Mouse (Mus musculus): Measurements from ENCODE around the gene Styx. TPM values are rescaled to one million over a fixed set of nuclear protein-coding genes. Genes with fewer than 3 reads are reported as not detected.
"Not testable (repeated sequence)": the region's sequence is repeated elsewhere in the genome, so short reads cannot be mapped to it uniquely, and the experiment has no call there.

Styx gene
- polyA plus RNA-seq, 1 experiment from 2014 or later: 58.4 TPM

DNA sequence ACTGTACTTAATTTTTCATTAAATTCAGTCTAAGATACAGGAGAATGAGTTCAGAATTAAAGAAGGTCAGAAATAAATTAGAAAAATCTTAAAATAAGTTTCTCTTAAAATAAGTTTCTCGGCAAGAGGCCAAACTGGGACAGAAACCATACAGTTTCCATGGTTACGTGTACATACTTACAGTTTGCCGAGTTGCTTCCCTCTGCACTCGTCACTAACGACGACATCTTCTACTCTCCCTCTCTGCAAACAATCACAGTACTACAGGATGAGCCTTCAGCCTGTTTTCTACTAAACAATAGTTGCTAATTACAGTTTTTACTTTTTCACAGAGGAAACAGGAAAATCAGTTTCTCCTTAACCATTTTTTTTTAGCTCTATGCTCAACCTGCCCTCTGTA is 29.9 kb downstream of the Styx start:
- ATAC-seq (ENCODE audit: low FRiP score): no peak
- H3K27me3 ChIP-seq: no peaks in the 10 kb centered on the region
- no peak overlapping the region for H3K4me2 ChIP-seq (replicated peaks)
- no peak overlapping the region for H3K9ac ChIP-seq
- peaks cover 18% of the 10 kb centered on the region; the same call in 1 of the 2 replicates for H3K36me3 ChIP-seq
- H3K9me3 ChIP-seq (replicated peaks): no peaks in the 10 kb centered on the region
- WGBS: 92% methylated on average over 6 of the region's 6 CpGs
- no peak overlapping the region for H3K4me3 ChIP-seq
- H3K27ac ChIP-seq: no peak overlapping the region
- no peaks in the 10 kb centered on the region for H3K4me1 ChIP-seq

DNA sequence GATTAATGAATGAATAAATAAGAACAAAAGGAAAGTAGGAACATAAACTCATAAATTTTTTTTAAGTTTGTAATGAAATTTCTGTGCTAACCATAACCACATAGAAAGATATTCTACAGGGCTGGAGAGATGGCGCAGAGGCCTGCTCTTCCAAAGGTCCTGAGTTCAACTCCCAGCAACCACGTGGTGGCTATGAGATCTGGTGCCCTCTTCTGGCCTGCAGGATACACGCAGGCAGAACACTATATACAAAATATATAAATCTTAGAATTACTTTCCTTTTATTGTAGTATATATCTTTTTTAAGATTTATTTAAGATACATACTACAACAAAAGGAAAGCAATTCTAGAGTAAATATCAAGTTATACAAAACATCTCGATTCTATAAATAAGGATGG is 32.0 kb downstream of the Styx start:
- WGBS: 85% methylated on average over 4 of the region's 4 CpGs
- Histone ChIP-seq H3K36me3 (peaks cover 18% of the 10 kb centered on the region; the same call in 1 of the 2 replicates), H3K27me3 (no peaks in the 10 kb centered on the region), H3K9me3 (replicated peaks) (no peaks in the 10 kb centered on the region), H3K27ac (no peak overlapping the region), H3K4me3 (no peak overlapping the region), H3K4me2 (replicated peaks) (no peak overlapping the region), H3K4me1 (peaks cover 8% of the 10 kb centered on the region), H3K9ac (no peak overlapping the region)
- ATAC-seq (ENCODE audit: low FRiP score): no peak

- WGBS: 92% methylated on average over 2 of the region's 2 CpGs
These were observed 34.7 kb downstream of the Styx start for GRCm38 (mm10) chr14:45385596-45385995.

DNA sequence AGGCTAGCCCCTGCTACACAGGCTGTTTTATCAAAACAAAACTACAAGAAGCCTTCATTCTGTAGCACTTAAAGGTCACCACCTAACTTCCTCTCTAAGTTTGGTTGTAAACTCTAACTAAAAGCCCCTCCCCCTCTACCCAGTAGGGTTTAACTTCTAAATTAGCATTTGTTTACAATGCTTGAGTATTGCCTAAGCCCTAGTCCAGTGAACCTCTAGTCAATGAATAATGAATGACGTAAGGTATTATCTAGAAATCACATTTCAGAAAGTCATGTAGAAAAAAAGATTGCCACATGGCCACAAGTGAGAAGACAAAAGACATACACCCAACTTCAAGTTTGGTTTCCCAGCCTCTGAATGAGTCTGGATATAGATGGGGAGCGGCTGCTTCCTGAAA is 36.6 kb downstream of the Styx start:
- Histone ChIP-seq H3K9ac (no peak overlapping the region), H3K4me2 (replicated peaks) (peak overlapping the region; percentile 77), H3K4me3 (peak overlapping the region; percentile 83), H3K9me3 (replicated peaks) (no peaks in the 10 kb centered on the region), H3K27me3 (no peaks in the 10 kb centered on the region), H3K27ac (no peak overlapping the region), H3K36me3 (no peaks in the 10 kb centered on the region), H3K4me1 (peaks cover 9% of the 10 kb centered on the region)
- WGBS: 19% methylated on average over 2 of the region's 2 CpGs
- no peak for ATAC-seq (ENCODE audit: low FRiP score)

More at GRCm38 (mm10) chr14:45385596-45385995, 34.7 kb downstream of the Styx start:
- 0 out of 2 replicates have a peak, but pooled peaks cover 3% of the 10 kb centered on the region for H3K36me3 ChIP-seq
- no peak overlapping the region for H3K4me3 ChIP-seq
- no peak overlapping the region for H3K4me2 ChIP-seq (replicated peaks)
- H3K27me3 ChIP-seq: no peaks in the 10 kb centered on the region
- H3K9me3 ChIP-seq (replicated peaks): no peaks in the 10 kb centered on the region
- no peak for ATAC-seq (ENCODE audit: low FRiP score)
- H3K9ac ChIP-seq: no peak overlapping the region
- H3K4me1 ChIP-seq: peaks cover 9% of the 10 kb centered on the region
- no peak overlapping the region for H3K27ac ChIP-seq

DNA sequence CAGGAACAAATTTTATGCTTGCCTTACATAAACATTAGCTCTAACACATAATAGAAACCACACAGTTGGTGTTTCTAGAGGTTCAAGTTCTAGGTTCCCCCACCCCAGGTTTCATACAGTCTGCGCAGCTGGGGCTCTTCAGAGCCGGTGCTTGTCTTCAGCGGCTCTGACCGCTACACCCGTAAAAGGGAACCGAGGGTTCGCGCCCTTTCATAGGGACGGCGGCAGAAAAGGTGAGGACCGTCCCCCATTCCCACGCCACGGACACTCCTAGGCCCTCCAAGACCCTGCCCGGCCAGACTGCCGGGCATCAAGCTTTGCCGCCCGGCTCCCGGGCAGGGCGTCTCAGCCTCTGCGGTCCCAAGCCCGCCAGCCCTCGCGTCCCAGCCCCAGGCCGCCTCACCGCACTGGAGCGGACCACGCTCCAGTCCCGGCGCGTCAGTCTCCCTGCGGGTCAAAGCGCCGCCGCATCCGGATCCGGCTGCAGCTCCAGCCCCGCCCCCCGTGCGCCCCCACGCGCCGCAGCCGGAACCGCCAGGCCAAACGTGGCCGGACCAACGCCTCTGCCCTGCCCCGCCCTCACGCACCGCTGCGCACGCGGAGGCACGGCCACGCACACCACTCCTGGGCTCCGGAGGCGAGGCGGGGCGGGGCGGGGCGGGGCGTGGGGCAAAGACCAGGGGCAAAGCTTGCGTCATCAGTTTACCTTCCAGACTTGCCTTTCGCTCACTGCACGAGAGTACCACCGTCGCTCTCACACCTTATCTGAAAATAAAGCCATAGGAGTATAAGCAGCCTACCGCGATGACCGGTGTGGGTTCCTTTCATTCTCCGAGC is 37.7 kb downstream of the Styx start:
- WGBS: under 1% methylated on average over 71 of the region's 71 CpGs
- H3K4me2 ChIP-seq (replicated peaks): peak overlapping the region; percentile 77
- ATAC-seq (ENCODE audit: low FRiP score): peak; percentile 97
- no peaks in the 10 kb centered on the region for H3K27me3 ChIP-seq
- H3K4me3 ChIP-seq: peak overlapping the region; percentile 83
- H3K27ac ChIP-seq: peak overlapping the region; percentile 70
- H3K9ac ChIP-seq: peak overlapping the region; percentile 85
- H3K9me3 ChIP-seq (replicated peaks): no peaks in the 10 kb centered on the region
- H3K4me1 ChIP-seq: peaks cover 9% of the 10 kb centered on the region
- H3K36me3 ChIP-seq: no peaks in the 10 kb centered on the region

DNA sequence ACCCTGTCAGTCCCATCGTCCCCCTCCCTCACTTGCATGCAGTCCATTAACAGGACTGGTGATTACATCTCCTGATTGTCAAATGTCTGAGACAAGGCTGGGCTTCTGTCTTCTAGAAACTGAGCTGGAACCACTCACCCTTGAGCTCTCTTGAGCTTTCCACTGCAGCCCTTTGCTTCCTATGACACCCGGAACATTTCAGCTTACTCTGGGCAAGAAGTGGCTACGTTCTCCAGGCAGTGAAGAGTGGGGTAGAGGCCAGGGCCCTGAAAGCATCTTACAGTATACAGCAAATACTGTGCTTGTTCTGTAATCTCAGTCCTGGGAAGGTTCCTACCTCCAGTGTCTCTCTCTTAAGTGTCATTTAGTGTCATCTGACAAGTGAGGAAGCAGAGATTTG is 38.3 kb downstream of the Styx start:
- Histone ChIP-seq H3K4me1 (peaks cover 9% of the 10 kb centered on the region), H3K4me3 (peak overlapping the region; percentile 83), H3K36me3 (no peaks in the 10 kb centered on the region), H3K9me3 (replicated peaks) (no peaks in the 10 kb centered on the region), H3K4me2 (replicated peaks) (peak overlapping the region; percentile 77), H3K27ac (peak overlapping the region; percentile 70), H3K9ac (peak overlapping the region; percentile 85), H3K27me3 (no peaks in the 10 kb centered on the region)
- ATAC-seq (ENCODE audit: low FRiP score): peak; percentile 57; the same call in 1 of the 2 replicates
- 29% methylated on average over 3 of the region's 3 CpGs for WGBS

GRCm38 (mm10) chr14:45399836-45400235 is 48.9 kb downstream of the Styx start:
- Histone ChIP-seq H3K4me3 (no peak overlapping the region), H3K4me1 (no peaks in the 10 kb centered on the region), H3K4me2 (replicated peaks) (no peak overlapping the region), H3K27ac (no peak overlapping the region), H3K27me3 (no peaks in the 10 kb centered on the region), H3K9ac (no peak overlapping the region), H3K36me3 (no peaks in the 10 kb centered on the region), H3K9me3 (replicated peaks) (no peaks in the 10 kb centered on the region)
- ATAC-seq (ENCODE audit: low FRiP score): no peak
- WGBS: 82% methylated on average over 3 of the region's 3 CpGs

GRCm38 (mm10) chr14:45403651-45404050 is 52.8 kb downstream of the Styx start:
- Histone ChIP-seq H3K36me3 (no peaks in the 10 kb centered on the region), H3K9ac (no peak overlapping the region), H3K4me3 (no peak overlapping the region), H3K4me2 (replicated peaks) (no peak overlapping the region), H3K27me3 (no peaks in the 10 kb centered on the region), H3K4me1 (no peaks in the 10 kb centered on the region), H3K9me3 (replicated peaks) (no peaks in the 10 kb centered on the region), H3K27ac (no peak overlapping the region)
- no peak for ATAC-seq (ENCODE audit: low FRiP score)
- 85% methylated on average over 7 of the region's 7 CpGs for whole genome bisulfite sequencing

- H3K27me3 ChIP-seq; H3K4me3 ChIP-seq; H3K4me2 ChIP-seq (replicated peaks); H3K36me3 ChIP-seq; H3K27ac ChIP-seq; H3K4me1 ChIP-seq; H3K9ac ChIP-seq; ATAC-seq (ENCODE audit: low FRiP score); H3K9me3 ChIP-seq (replicated peaks): not testable (repeated sequence)
- 67% methylated on average over 2 of the region's 3 CpGs for WGBS
These were observed 53.9 kb downstream of the Styx start, which contains the start of gene Gnpnat1 for GRCm38 (mm10) chr14:45404813-45405212. TSS of gene Gnpnat1 (minus strand) at chr14:45404913.

DNA sequence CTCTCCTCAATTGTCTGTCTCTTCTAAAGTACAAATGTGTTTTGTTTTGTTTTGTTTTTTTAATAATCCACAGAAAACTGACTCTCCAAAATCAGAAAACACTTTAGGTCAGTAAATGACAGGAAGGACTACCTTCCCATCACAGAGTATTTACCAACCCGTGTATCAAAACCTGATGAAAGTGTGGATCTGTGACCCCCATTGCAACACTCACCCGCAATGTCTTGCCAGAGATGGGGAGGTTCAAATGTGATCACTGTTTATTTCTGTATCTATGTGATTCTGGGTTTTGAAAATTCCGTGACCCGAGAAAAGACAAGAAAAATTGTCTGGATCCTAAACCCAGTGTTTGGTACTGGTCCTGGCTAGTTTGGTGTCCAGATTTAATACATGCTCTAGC is 65.4 kb downstream of the Styx start:
- Histone ChIP-seq H3K36me3 (no peaks in the 10 kb centered on the region), H3K4me1 (no peaks in the 10 kb centered on the region), H3K27ac (no peak overlapping the region), H3K4me2 (replicated peaks) (no peak overlapping the region), H3K9ac (no peak overlapping the region), H3K4me3 (no peak overlapping the region), H3K9me3 (replicated peaks) (no peaks in the 10 kb centered on the region), H3K27me3 (no peaks in the 10 kb centered on the region)
- 92% methylated on average over 4 of the region's 4 CpGs for WGBS
- no peak for ATAC-seq (ENCODE audit: low FRiP score)

DNA sequence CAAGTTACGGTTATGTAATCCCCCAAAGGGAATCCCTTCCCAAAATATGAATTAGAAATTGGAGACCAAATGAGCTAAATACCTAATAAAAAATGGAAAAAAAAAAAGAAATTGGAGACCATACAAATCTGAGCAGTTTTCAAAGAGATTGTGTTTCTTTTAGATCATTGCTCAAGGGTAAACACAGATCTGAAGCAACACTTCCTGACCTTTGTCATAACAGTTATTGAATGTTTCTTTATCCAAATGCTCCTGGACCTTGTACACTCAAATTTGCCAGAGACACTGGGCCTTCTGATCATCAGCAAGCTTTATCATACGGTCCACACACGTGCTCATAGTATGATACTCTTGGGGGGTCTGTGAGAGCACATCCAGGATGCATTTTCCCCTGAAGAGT is 67.7 kb downstream of the Styx start:
- WGBS: 88% methylated on average over 3 of the region's 3 CpGs
- ATAC-seq (ENCODE audit: low FRiP score): no peak
- no peak overlapping the region for H3K4me3 ChIP-seq
- no peaks in the 10 kb centered on the region for H3K9me3 ChIP-seq (replicated peaks)
- H3K36me3 ChIP-seq: no peaks in the 10 kb centered on the region
- H3K9ac ChIP-seq: no peak overlapping the region
- H3K27me3 ChIP-seq: no peaks in the 10 kb centered on the region
- H3K4me1 ChIP-seq: no peaks in the 10 kb centered on the region
- H3K4me2 ChIP-seq (replicated peaks): no peak overlapping the region
- H3K27ac ChIP-seq: no peak overlapping the region

DNA sequence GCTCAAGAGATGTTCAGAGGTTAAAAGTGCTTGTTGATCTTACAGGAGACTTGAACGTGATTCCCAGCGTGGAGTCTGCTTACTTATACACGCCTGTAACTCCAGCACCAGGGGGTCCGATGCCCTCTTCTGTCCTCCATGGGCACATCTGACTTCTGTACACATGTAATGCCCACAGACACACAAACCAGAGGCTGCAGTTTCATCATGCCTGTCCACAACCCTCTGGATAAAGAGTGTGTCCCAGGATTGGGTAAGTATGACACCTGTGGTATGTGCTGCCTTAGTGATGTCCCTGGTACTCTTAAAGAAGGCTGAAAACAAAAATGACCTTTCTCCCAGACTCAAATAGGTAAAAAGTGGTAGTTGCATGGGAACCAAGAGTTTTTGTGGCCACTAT is 68.4 kb downstream of the Styx start:
- 73% methylated on average over 4 of the region's 4 CpGs for WGBS
- Histone ChIP-seq H3K27me3 (no peaks in the 10 kb centered on the region), H3K4me1 (no peaks in the 10 kb centered on the region), H3K27ac (no peak overlapping the region), H3K4me3 (no peak overlapping the region), H3K9ac (no peak overlapping the region), H3K9me3 (replicated peaks) (no peaks in the 10 kb centered on the region), H3K36me3 (no peaks in the 10 kb centered on the region), H3K4me2 (replicated peaks) (no peak overlapping the region)
- ATAC-seq (ENCODE audit: low FRiP score): no peak

DNA sequence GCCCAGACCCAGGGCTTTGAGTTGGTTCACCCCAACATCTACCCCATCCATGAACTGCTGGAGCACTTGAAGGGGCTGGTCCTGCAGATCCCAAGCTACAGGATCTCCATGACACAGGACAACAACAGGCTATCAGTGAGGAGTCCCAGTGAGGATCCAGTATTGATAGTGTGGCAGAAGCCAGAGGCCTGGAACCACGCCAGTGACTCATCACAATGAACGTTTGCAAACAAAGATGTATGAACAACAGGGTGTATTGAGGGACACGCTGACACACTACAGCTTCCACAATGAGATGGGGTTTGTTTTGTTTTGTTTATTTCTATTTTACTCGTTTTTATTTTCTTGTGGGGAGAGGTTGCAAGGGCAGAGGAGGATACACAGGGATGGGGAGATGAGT is 71.5 kb downstream of the Styx start:
- no peaks in the 10 kb centered on the region for H3K4me1 ChIP-seq

More for the DNA sequence above, 71.5 kb downstream of the Styx start:
- Histone ChIP-seq H3K9me3 (replicated peaks) (no peaks in the 10 kb centered on the region), H3K36me3 (no peaks in the 10 kb centered on the region), H3K9ac (no peak overlapping the region), H3K27me3 (no peaks in the 10 kb centered on the region), H3K4me3 (no peak overlapping the region), H3K27ac (no peak overlapping the region), H3K4me2 (replicated peaks) (no peak overlapping the region)
- ATAC-seq (ENCODE audit: low FRiP score): no peak
- WGBS: 71% methylated on average over 4 of the region's 4 CpGs
